Mouse (Mus musculus): ENCODE results near the gene Celf2. TPM values are rescaled to one million over a fixed set of nuclear protein-coding genes. Genes with fewer than 3 reads are reported as not detected.
A peak's percentile ranks its signal among the peaks of the same experiment; 100 is the strongest.

Gene Celf2
- total RNA-seq, 1 experiment from 2014 or later, result 180 TPM

- peak; percentile 32 to 39; a peak in 2 of 4 replicates for ATAC-seq (replicated peaks in 1 of 2; ENCODE audit: insufficient read depth in 1 of 2, low FRiP score in 2 of 2, low TSS enrichment in 1 of 2, low read depth in 1 of 2, poor library complexity in 2 of 2, severe bottlenecking in 2 of 2)
Measured at GRCm38 (mm10) chr2:7080794-7081783, 428.3 kb downstream of the Celf2 start.

- ATAC-seq (replicated peaks in 1 of 2; ENCODE audit: insufficient read depth in 1 of 2, low FRiP score in 2 of 2, low TSS enrichment in 1 of 2, low read depth in 1 of 2, poor library complexity in 2 of 2, severe bottlenecking in 2 of 2), result no peak
Measured at GRCm38 (mm10) chr2:7080086-7080485, 429.3 kb downstream of the Celf2 start.

- ATAC-seq (replicated peaks in 1 of 2; ENCODE audit: insufficient read depth in 1 of 2, low FRiP score in 2 of 2, low TSS enrichment in 1 of 2, low read depth in 1 of 2, poor library complexity in 2 of 2, severe bottlenecking in 2 of 2), result no peak
Measured at GRCm38 (mm10) chr2:7079390-7079789, 430.0 kb downstream of the Celf2 start.

- no peak for ATAC-seq (replicated peaks in 1 of 2; ENCODE audit: insufficient read depth in 1 of 2, low FRiP score in 2 of 2, low TSS enrichment in 1 of 2, low read depth in 1 of 2, poor library complexity in 2 of 2, severe bottlenecking in 2 of 2)
Measured at GRCm38 (mm10) chr2:7073730-7074129, 435.6 kb downstream of the Celf2 start.

GRCm38 (mm10) chr2:7072344-7073265 is 436.8 kb downstream of the Celf2 start:
- no peak for ATAC-seq (replicated peaks in 1 of 2; ENCODE audit: insufficient read depth in 1 of 2, low FRiP score in 2 of 2, low TSS enrichment in 1 of 2, low read depth in 1 of 2, poor library complexity in 2 of 2, severe bottlenecking in 2 of 2)

GRCm38 (mm10) chr2:7069458-7069857 is 439.9 kb downstream of the Celf2 start:
- ATAC-seq (replicated peaks in 1 of 2; ENCODE audit: insufficient read depth in 1 of 2, low FRiP score in 2 of 2, low TSS enrichment in 1 of 2, low read depth in 1 of 2, poor library complexity in 2 of 2, severe bottlenecking in 2 of 2), result no peak

GRCm38 (mm10) chr2:7068281-7068680 is 441.1 kb downstream of the Celf2 start:
- no peak for ATAC-seq (replicated peaks in 1 of 2; ENCODE audit: insufficient read depth in 1 of 2, low FRiP score in 2 of 2, low TSS enrichment in 1 of 2, low read depth in 1 of 2, poor library complexity in 2 of 2, severe bottlenecking in 2 of 2)

GRCm38 (mm10) chr2:7063574-7064192 is 445.7 kb downstream of the Celf2 start:
- no peak for ATAC-seq (replicated peaks in 1 of 2; ENCODE audit: insufficient read depth in 1 of 2, low FRiP score in 2 of 2, low TSS enrichment in 1 of 2, low read depth in 1 of 2, poor library complexity in 2 of 2, severe bottlenecking in 2 of 2)

- ATAC-seq (replicated peaks in 1 of 2; ENCODE audit: insufficient read depth in 1 of 2, low FRiP score in 2 of 2, low TSS enrichment in 1 of 2, low read depth in 1 of 2, poor library complexity in 2 of 2, severe bottlenecking in 2 of 2), result no peak
Measured at GRCm38 (mm10) chr2:7060490-7061105, 448.8 kb downstream of the Celf2 start.

GRCm38 (mm10) chr2:7056401-7056800 is 453.0 kb downstream of the Celf2 start:
- ATAC-seq (replicated peaks in 1 of 2; ENCODE audit: insufficient read depth in 1 of 2, low FRiP score in 2 of 2, low TSS enrichment in 1 of 2, low read depth in 1 of 2, poor library complexity in 2 of 2, severe bottlenecking in 2 of 2), result no peak

- no peak for ATAC-seq (replicated peaks in 1 of 2; ENCODE audit: insufficient read depth in 1 of 2, low FRiP score in 2 of 2, low TSS enrichment in 1 of 2, low read depth in 1 of 2, poor library complexity in 2 of 2, severe bottlenecking in 2 of 2)
Measured at GRCm38 (mm10) chr2:7055958-7056357, 453.4 kb downstream of the Celf2 start.

- no peak for ATAC-seq (replicated peaks in 1 of 2; ENCODE audit: insufficient read depth in 1 of 2, low FRiP score in 2 of 2, low TSS enrichment in 1 of 2, low read depth in 1 of 2, poor library complexity in 2 of 2, severe bottlenecking in 2 of 2)
Measured at GRCm38 (mm10) chr2:7051090-7051489, 458.3 kb downstream of the Celf2 start.

- ATAC-seq (replicated peaks in 1 of 2; ENCODE audit: insufficient read depth in 1 of 2, low FRiP score in 2 of 2, low TSS enrichment in 1 of 2, low read depth in 1 of 2, poor library complexity in 2 of 2, severe bottlenecking in 2 of 2), result no peak
Measured at GRCm38 (mm10) chr2:7046155-7046554, 463.2 kb downstream of the Celf2 start.

- no peak for ATAC-seq (replicated peaks in 1 of 2; ENCODE audit: insufficient read depth in 1 of 2, low FRiP score in 2 of 2, low TSS enrichment in 1 of 2, low read depth in 1 of 2, poor library complexity in 2 of 2, severe bottlenecking in 2 of 2)
Measured at GRCm38 (mm10) chr2:7045531-7045930, 463.8 kb downstream of the Celf2 start.

GRCm38 (mm10) chr2:7043770-7044459 is 465.4 kb downstream of the Celf2 start:
- ATAC-seq (replicated peaks in 1 of 2; ENCODE audit: insufficient read depth in 1 of 2, low FRiP score in 2 of 2, low TSS enrichment in 1 of 2, low read depth in 1 of 2, poor library complexity in 2 of 2, severe bottlenecking in 2 of 2), result no peak

- ATAC-seq (replicated peaks in 1 of 2; ENCODE audit: insufficient read depth in 1 of 2, low FRiP score in 2 of 2, low TSS enrichment in 1 of 2, low read depth in 1 of 2, poor library complexity in 2 of 2, severe bottlenecking in 2 of 2), result no peak
Measured at GRCm38 (mm10) chr2:7040940-7041339, 468.4 kb downstream of the Celf2 start.

GRCm38 (mm10) chr2:7038991-7039390 is 470.4 kb downstream of the Celf2 start:
- no peak for ATAC-seq (replicated peaks in 1 of 2; ENCODE audit: insufficient read depth in 1 of 2, low FRiP score in 2 of 2, low TSS enrichment in 1 of 2, low read depth in 1 of 2, poor library complexity in 2 of 2, severe bottlenecking in 2 of 2)
